Mouse (Mus musculus) cerebellum, postnatal 14 days (tissue): Measurements from ENCODE around the gene Dop1a.
A peak's percentile ranks its signal among the peaks of the same experiment; 100 is the strongest.
"Not testable (repeated sequence)": the region's sequence is repeated elsewhere in the genome, so short reads cannot be mapped to it uniquely, and the experiment has no call there.

ENCODE experiments used
- DNase-seq, 2 experiments: peaks; one replicate each; pipeline ENCODE4 v3.0.0; 2021; ENCODE audit warnings: mixed read lengths in 2 of 2

Gene Dop1a

DNA sequence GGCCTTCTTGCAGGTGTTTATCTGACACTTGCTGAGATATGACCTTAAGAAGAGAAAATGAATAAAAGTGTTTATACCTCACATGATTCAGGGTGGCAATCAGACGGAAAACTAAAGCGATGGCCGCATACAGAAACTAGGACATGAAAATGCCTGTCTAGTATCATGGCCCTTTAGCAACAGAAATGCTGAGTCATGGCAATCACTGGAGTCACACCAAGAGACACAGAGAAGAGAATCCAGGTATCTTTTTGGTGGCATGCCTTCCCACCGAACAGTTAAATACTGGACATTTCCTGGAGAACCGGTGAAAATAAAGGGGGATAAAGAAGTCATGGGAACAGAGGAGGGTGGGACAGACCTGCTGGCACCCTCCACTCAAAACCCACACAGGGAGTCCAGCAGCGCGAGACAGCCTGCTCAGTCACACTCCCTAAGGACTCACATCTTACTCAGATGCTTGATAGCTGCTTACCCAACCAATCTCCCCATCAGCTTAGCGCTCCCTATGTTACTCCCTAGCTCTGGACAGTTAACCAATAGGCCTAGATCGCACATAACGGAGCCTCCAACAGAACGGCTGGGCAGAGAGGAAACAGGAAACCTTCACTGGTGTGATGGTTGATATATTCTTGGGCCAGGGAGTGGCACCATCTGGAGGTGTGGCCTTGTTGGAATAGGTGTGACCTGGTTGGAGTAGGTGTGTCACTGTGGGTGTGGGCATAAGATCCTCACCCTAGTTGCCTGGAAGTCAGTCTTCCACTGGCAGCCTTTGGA lies 120.3 kb downstream of the Dop1a start:
- no peak for DNase-seq

DNA sequence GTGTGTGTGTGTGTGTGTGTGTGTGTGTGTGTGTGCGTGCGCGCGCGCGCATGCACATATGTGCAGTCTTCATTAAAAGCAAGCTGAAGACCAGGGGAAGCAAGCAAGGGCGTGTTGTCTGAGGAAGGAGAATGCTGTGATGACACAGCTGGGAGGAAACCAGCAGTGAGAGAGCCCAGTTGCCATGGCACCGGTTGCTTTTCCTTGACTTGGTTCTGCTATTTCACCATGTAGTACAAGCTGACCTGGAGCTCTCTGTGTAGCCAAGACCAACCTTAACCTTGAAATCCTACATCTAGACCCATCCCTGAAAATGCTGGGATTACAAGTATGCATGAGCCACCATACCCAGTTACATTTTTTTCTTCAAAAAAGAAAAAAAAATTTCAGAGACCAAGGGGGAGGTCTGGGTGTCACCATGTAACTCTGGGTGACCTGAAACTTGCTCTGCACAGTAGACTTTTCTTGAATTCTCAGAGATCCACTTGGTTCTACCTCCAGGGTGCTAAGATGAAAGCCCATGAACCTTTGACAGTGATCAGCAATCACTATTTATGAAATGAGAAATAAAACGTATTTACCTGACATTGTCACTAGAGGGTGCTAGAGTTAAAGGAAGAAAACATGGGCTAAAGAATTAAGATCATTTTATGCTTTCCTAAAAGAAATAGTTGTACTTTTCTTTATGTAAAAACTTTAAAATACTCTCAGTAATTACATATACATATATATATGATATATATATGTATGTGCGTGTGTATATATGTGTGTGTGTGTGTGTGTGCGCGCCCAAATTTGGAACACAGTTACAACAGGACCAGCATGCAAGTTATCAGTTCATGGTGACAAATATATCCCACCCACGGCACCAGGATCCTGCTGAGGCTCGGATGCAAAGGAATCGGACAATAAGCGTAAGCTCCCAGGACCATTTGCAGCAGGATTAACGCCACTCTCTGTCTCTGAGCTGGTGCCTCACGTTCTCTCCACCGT lies 126.0 kb downstream of the Dop1a start:
- DNase-seq, result peak in 1 of 2 experiments; percentile 17

GRCm38 (mm10) chr9:86594357-86594767 lies 127.4 kb downstream of the Dop1a start:
- DNase-seq, result not testable (repeated sequence)

GRCm38 (mm10) chr9:86596983-86597382 lies 130.0 kb downstream of the Dop1a start:
- not testable (repeated sequence) for DNase-seq

DNA sequence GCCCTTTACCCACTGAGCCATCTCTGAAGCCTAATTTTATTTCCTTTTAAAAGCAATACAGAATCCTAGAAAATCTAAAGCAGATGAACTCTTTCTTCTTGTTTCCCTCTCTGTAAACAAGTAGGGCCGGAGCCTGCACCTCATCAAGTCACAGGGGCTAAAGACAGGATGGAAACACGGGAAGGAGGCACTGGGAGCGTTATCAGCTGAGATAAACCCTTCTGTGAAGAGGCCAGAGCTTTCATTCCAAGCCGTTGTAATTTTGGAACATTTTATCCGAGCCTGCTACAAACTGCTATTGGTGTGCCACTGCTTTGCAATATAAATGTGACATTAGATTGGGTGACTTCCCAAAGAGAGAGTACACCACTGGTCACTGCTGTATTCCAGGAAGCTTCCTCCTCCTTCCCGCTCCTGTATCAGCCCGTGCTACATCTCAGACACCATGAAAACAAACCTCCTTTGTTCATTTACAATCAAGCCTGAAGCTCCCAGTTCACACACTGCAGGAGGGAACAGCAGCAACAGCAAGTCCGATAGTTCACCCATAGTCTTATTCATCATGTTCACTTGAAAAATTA lies 132.9 kb downstream of the Dop1a start:
- DNase-seq, result no peak
